Mouse (Mus musculus): ENCODE measurements around the gene Focad. TPM values are rescaled to one million over a fixed set of nuclear protein-coding genes. Genes with fewer than 3 reads are reported as not detected.

The Focad gene
- polyA plus RNA-seq (2015; fragmentation: Nextera tagmentation; extraction: Ambion mirVana): 6.5 and 6.8 TPM in 2 replicates

DNA sequence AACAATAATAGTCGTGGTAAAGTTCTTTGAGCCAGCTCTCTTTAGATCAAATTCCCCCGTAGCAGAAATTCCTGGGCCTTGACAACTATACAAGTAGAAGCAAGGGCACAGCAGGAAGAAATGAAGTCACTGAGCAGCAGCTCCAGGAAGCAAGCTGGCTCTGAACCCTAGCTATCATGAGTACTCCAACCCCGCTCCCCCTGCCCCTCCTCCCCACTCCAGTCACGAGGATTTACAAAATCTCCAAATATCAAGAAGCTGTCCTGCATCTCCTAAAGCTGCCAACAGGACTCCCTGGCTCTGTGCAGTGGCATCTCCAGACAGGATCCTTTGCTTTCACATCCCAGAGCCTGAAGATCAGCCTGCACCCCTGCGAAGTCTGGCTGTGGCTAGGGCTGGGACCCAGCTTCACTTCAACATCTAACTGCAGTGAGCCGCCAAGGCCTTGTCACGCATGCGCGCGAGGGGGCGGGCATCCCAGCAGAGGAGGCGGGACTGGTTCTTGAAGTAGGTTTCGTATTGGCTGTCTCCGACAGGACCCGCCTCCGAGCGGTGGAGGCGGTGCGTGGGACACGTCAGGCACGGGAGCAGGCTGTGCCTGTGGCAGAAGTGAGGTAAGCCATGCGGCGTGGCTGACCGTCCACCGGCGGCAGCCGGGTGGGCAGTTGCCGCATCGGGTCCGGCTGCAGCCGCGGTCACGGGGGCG lies at the start of gene Focad:
Focad (plus strand) TSS at position 568 of the 706 bp plus-strand sequence.
- TF ChIP-seq EP300 (optimal IDR thresholded peaks at IDR 0.05) (no peak), CTCF (IDR thresholded peaks at IDR 0.05; ENCODE audit: low read depth) (peak; percentile 45; the same call in 1 of the 2 replicates)
- Histone ChIP-seq H3K9ac (ENCODE audit: low read length) (peak within 1 kb of the TSS; percentile 76), H3K36me3 (ENCODE audit: control insufficient read depth, insufficient read depth, low read length) (no peaks in the 10 kb centered on the region), H3K4me1 (replicated peaks; ENCODE audit: control insufficient read depth, insufficient read depth) (no peaks in the 10 kb centered on the region), H3K27me3 (ENCODE audit: control insufficient read depth, insufficient read depth, low read length) (no peaks in the 10 kb centered on the region), H3K9me3 (ENCODE audit: control insufficient read depth, low read length) (no peaks in the 10 kb centered on the region), H3K4me2 (replicated peaks; ENCODE audit: low read depth) (peak within 1 kb of the TSS; percentile 74), H3K4me3 (ENCODE audit: low read depth, low read length) (peak within 1 kb of the TSS; percentile 78), H3K27ac (replicated peaks) (peak within 1 kb of the TSS; percentile 69)
- DNase-seq (ENCODE audit: low spot score) (peak; percentile 97), ATAC-seq (ENCODE audit: low FRiP score, low TSS enrichment) (peak; percentile 100)
- under 1% methylated on average over 34 of the region's 34 CpGs for WGBS

DNA sequence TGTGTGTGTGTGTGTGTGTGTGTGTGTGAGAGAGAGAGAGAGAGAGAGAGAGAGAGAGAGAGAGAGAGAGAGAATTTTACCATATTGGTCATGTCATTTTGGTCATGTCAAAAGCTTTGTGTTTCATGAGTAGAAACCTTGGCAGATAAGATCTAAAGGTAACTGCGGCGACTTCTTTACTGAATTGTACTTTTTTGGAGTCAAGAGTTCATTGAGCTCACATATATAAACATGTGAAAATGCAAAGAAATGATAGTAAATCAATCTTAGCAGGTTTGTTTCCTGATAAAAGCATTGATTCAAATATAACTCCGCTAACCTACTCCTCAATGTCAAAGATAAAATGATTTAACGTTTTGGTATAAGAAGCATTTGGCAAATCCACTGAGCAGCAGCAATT lies 49.3 kb upstream of the Focad start:
- no peaks in the 10 kb centered on the region for H3K36me3 ChIP-seq (ENCODE audit: control insufficient read depth, insufficient read depth, low read length)
- no peaks in the 10 kb centered on the region for H3K4me1 ChIP-seq (replicated peaks; ENCODE audit: control insufficient read depth, insufficient read depth)
- no peaks in the 10 kb centered on the region for H3K27me3 ChIP-seq (ENCODE audit: control insufficient read depth, insufficient read depth, low read length)
- ATAC-seq (ENCODE audit: low FRiP score, low TSS enrichment) (no peak), DNase-seq (ENCODE audit: low spot score) (no peak)
- no peak overlapping the region for H3K27ac ChIP-seq (replicated peaks)
- 46% methylated on average over 4 of the region's 4 CpGs for WGBS
- TF ChIP-seq CTCF (IDR thresholded peaks at IDR 0.05; ENCODE audit: low read depth) (no peak), EP300 (optimal IDR thresholded peaks at IDR 0.05) (no peak)
- no peak overlapping the region for H3K4me2 ChIP-seq (replicated peaks; ENCODE audit: low read depth)
- H3K4me3 ChIP-seq (ENCODE audit: low read depth, low read length): no peak overlapping the region
- H3K9me3 ChIP-seq (ENCODE audit: control insufficient read depth, low read length): no peaks in the 10 kb centered on the region
- H3K9ac ChIP-seq (ENCODE audit: low read length): no peak overlapping the region

DNA sequence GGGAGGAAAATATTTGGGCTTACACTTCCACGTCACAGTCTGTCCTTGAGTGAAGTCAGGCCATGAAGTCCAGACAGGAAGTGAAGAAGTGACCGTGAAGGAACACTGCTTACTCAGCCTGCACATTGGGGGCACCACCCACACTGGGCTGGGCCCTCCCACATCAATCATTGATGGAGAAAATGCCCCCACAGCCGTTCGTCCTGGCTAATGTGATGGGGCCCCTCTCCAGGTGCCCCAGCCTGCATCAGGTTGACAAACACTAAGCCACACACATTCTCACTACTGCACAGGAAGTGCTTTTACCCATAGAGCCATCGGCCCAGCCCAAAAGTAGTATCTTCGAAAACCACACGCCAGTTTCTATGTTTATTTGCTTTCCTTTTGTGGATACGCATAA lies 48.1 kb upstream of the Focad start:
- H3K36me3 ChIP-seq (ENCODE audit: control insufficient read depth, insufficient read depth, low read length): no peaks in the 10 kb centered on the region
- H3K4me1 ChIP-seq (replicated peaks; ENCODE audit: control insufficient read depth, insufficient read depth): no peaks in the 10 kb centered on the region
- no peak overlapping the region for H3K4me2 ChIP-seq (replicated peaks; ENCODE audit: low read depth)
- ATAC-seq (ENCODE audit: low FRiP score, low TSS enrichment) (no peak), DNase-seq (ENCODE audit: low spot score) (no peak)
- 53% methylated on average over 8 of the region's 8 CpGs for WGBS
- no peaks in the 10 kb centered on the region for H3K27me3 ChIP-seq (ENCODE audit: control insufficient read depth, insufficient read depth, low read length)
- H3K9me3 ChIP-seq (ENCODE audit: control insufficient read depth, low read length): no peaks in the 10 kb centered on the region
- no peak overlapping the region for H3K27ac ChIP-seq (replicated peaks)
- no peak overlapping the region for H3K4me3 ChIP-seq (ENCODE audit: low read depth, low read length)
- TF ChIP-seq EP300 (optimal IDR thresholded peaks at IDR 0.05) (no peak), CTCF (IDR thresholded peaks at IDR 0.05; ENCODE audit: low read depth) (no peak)
- no peak overlapping the region for H3K9ac ChIP-seq (ENCODE audit: low read length)

DNA sequence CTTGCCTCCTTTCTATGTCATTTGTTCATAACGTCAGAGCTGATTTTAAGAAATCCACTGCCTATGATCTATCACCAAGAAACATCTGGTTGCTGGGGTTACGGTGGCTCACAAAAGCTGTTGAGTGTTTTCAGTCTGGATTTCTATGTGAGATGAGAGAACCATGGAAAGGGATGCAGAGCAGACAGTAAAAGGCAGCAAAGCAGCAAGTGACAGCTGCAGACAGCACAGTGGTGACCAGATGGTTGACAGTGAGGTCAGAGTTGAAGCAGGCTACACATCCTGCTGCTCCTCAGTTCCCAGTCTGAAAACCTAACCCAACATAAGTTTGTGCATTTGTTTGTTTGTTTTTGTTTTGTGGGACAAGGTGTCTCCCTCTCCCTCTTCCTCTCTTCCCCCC lies 19.0 kb upstream of the Focad start:
- Histone ChIP-seq H3K9ac (ENCODE audit: low read length) (no peak overlapping the region), H3K4me1 (replicated peaks; ENCODE audit: control insufficient read depth, insufficient read depth) (no peaks in the 10 kb centered on the region), H3K4me3 (ENCODE audit: low read depth, low read length) (no peak overlapping the region), H3K4me2 (replicated peaks; ENCODE audit: low read depth) (no peak overlapping the region), H3K9me3 (ENCODE audit: control insufficient read depth, low read length) (no peaks in the 10 kb centered on the region), H3K27me3 (ENCODE audit: control insufficient read depth, insufficient read depth, low read length) (no peaks in the 10 kb centered on the region), H3K36me3 (ENCODE audit: control insufficient read depth, insufficient read depth, low read length) (no peaks in the 10 kb centered on the region), H3K27ac (replicated peaks) (no peak overlapping the region)
- ATAC-seq (ENCODE audit: low FRiP score, low TSS enrichment): no peak
- WGBS: 62% methylated on average over 2 of the region's 2 CpGs
- TF ChIP-seq EP300 (optimal IDR thresholded peaks at IDR 0.05): no peak
- TF ChIP-seq CTCF (IDR thresholded peaks at IDR 0.05; ENCODE audit: low read depth): no peak
- DNase-seq (ENCODE audit: low spot score): no peak

DNA sequence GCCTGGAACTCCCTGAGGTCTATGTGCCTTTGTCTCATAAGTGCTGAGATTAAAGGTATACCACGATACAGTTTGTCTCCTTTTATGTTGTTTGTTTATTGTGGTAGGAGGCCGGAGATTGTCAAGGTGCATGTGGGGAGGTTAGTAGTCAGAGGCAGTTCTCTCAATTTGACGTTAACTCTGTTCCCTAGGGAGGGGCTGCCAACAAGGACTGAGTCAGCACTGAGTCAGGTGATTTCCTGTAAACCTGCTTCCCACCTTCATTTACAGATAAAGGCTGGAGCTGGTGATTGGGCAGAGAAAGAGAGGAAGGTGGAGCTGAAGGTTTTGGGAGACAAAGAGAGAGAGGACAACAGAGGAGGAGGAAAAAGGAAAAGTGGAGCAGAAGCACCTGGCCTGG lies 15.4 kb upstream of the Focad start:
- H3K9ac ChIP-seq (ENCODE audit: low read length): no peak overlapping the region
- H3K9me3 ChIP-seq (ENCODE audit: control insufficient read depth, low read length): no peaks in the 10 kb centered on the region
- WGBS: 56% methylated on average over 3 of the region's 3 CpGs
- H3K27ac ChIP-seq (replicated peaks): no peak overlapping the region
- H3K4me2 ChIP-seq (replicated peaks; ENCODE audit: low read depth): no peak overlapping the region
- DNase-seq (ENCODE audit: low spot score): no peak
- no peak overlapping the region for H3K4me3 ChIP-seq (ENCODE audit: low read depth, low read length)
- TF ChIP-seq EP300 (optimal IDR thresholded peaks at IDR 0.05) (no peak), CTCF (IDR thresholded peaks at IDR 0.05; ENCODE audit: low read depth) (no peak)
- H3K4me1 ChIP-seq (replicated peaks; ENCODE audit: control insufficient read depth, insufficient read depth): no peaks in the 10 kb centered on the region
- no peaks in the 10 kb centered on the region for H3K27me3 ChIP-seq (ENCODE audit: control insufficient read depth, insufficient read depth, low read length)
- no peak for ATAC-seq (ENCODE audit: low FRiP score, low TSS enrichment)
- no peaks in the 10 kb centered on the region for H3K36me3 ChIP-seq (ENCODE audit: control insufficient read depth, insufficient read depth, low read length)

DNA sequence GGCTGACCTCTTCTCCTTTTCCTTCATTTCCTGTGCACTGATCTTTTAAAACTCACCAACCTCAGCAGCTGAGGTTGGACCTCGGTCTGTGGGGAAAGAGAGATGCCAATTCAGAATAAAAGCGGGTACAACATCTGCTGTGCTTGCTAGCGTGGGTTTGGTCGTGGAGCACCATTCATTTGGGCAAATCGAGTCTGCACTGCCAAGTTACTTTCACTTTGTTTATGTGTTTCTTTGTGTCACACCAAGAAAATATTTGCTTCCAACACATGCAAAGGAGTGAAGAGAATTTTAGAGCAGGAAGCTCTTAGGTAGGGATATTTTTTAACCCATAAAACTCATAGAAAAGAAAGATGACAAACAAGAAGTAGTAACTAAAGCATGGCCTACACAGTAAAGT lies 13.0 kb upstream of the Focad start:
- DNase-seq (ENCODE audit: low spot score) (no peak), ATAC-seq (ENCODE audit: low FRiP score, low TSS enrichment) (no peak)
- Histone ChIP-seq H3K4me2 (replicated peaks; ENCODE audit: low read depth) (no peak overlapping the region), H3K9me3 (ENCODE audit: control insufficient read depth, low read length) (no peaks in the 10 kb centered on the region), H3K27me3 (ENCODE audit: control insufficient read depth, insufficient read depth, low read length) (no peaks in the 10 kb centered on the region), H3K27ac (replicated peaks) (no peak overlapping the region), H3K4me3 (ENCODE audit: low read depth, low read length) (no peak overlapping the region), H3K9ac (ENCODE audit: low read length) (no peak overlapping the region), H3K36me3 (ENCODE audit: control insufficient read depth, insufficient read depth, low read length) (no peaks in the 10 kb centered on the region), H3K4me1 (replicated peaks; ENCODE audit: control insufficient read depth, insufficient read depth) (no peaks in the 10 kb centered on the region)
- 72% methylated on average over 5 of the region's 5 CpGs for WGBS
- TF ChIP-seq CTCF (IDR thresholded peaks at IDR 0.05; ENCODE audit: low read depth) (no peak), EP300 (optimal IDR thresholded peaks at IDR 0.05) (no peak)
